Mouse (Mus musculus): ENCODE data around the gene Rnf114. TPM values are rescaled to one million over a fixed set of nuclear protein-coding genes. Genes with fewer than 3 reads are reported as not detected.

Rnf114 gene
- total RNA-seq, 1 experiment from 2014 or later, result 74.1 TPM

- ATAC-seq (replicated peaks; ENCODE audit: insufficient number of reproducible peaks, low FRiP score, low TSS enrichment, poor library complexity, severe bottlenecking), result peak; percentile 85
These were observed 530 bp downstream of the Rnf114 start, which contains the start of gene Spata2 for GRCm38 (mm10) chr2:167492713-167493636. Gene Spata2 (minus strand): TSS chr2:167492887.

GRCm38 (mm10) chr2:167496437-167496836, 4.0 kb downstream of the Rnf114 start:
- no peak for ATAC-seq (replicated peaks; ENCODE audit: insufficient number of reproducible peaks, low FRiP score, low TSS enrichment, poor library complexity, severe bottlenecking)

DNA sequence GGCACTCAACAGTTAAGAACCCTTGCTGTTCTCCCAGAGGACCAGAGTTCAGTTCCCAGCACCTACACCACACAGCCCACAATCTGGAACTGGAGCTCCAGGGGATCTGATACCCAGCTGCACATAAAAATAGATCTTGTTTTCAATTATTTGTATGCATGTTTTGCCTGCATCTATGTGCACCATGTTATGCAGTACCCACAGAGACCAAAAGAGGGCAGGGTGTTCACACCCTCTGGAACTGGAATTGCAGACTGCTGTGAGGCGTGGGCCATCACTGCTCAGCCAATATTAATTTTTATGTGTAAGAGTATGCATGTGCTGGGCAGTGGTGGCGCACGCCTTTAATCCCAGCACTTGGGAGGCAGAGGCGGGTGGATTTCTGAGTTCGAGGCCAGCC, 4.8 kb downstream of the Rnf114 start:
- ATAC-seq (replicated peaks; ENCODE audit: insufficient number of reproducible peaks, low FRiP score, low TSS enrichment, poor library complexity, severe bottlenecking), result peak; percentile 48; the same call in 1 of the 2 replicates

DNA sequence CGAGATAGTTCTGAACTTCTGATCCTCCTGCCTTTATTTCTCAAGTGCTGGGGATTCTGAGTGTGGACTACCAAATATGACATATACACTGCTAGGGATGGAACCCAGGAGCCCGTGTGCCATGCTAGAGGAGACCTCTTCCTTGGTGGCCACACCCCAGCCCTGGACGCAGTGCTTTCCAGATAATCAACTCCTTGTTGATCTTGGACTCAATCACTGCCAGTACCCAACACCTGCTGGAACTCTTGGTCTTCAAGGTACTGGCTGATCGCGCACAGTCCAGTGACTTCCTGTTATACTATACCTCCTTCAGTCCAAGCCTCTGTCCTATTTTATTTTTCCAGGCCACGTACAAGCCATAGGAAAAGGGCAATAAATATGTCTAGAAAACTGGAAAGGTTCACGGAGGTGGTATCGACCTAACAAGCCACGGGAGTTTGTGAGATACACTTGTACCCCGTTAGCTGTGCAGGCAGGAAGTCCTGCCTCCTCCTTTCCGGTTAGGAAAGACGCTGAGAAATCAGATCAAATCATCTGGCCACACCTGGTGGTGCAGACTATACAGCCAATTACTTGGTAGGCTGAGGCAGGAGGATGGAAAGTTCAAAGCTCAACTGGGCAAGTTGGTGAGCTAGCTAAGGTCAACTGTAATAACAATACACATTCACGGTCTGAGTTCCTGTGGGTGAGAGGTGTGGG, 10.3 kb downstream of the Rnf114 start:
- peak; percentile 33; the same call in 1 of the 2 replicates for ATAC-seq (replicated peaks; ENCODE audit: insufficient number of reproducible peaks, low FRiP score, low TSS enrichment, poor library complexity, severe bottlenecking)

GRCm38 (mm10) chr2:167503253-167503895, 10.9 kb downstream of the Rnf114 start:
- peak; percentile 31; the same call in 1 of the 2 replicates for ATAC-seq (replicated peaks; ENCODE audit: insufficient number of reproducible peaks, low FRiP score, low TSS enrichment, poor library complexity, severe bottlenecking)

- ATAC-seq (replicated peaks; ENCODE audit: insufficient number of reproducible peaks, low FRiP score, low TSS enrichment, poor library complexity, severe bottlenecking), result no peak
These were observed 11.5 kb downstream of the Rnf114 start for GRCm38 (mm10) chr2:167503896-167504349.

DNA sequence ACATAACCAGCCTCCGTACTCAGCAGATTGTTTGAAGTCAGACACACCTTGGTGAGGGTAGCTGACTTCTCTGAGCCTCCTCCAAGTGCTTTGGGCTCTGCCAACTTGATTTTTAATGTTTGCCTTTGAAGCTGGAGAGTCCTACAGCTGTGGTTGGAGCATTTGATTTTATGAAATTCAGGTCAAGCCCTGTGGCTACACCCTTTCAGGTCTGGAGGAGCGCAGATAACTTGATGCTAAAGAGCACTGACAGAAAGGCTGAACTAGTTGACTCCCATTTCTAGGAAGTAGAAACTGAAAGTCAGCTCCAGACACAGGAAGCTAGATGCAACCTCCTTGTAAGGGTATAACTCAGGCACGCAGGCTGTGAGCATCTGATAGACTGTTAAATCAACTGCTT, 12.7 kb downstream of the Rnf114 start:
- peak; percentile 84 for ATAC-seq (replicated peaks; ENCODE audit: insufficient number of reproducible peaks, low FRiP score, low TSS enrichment, poor library complexity, severe bottlenecking)

DNA sequence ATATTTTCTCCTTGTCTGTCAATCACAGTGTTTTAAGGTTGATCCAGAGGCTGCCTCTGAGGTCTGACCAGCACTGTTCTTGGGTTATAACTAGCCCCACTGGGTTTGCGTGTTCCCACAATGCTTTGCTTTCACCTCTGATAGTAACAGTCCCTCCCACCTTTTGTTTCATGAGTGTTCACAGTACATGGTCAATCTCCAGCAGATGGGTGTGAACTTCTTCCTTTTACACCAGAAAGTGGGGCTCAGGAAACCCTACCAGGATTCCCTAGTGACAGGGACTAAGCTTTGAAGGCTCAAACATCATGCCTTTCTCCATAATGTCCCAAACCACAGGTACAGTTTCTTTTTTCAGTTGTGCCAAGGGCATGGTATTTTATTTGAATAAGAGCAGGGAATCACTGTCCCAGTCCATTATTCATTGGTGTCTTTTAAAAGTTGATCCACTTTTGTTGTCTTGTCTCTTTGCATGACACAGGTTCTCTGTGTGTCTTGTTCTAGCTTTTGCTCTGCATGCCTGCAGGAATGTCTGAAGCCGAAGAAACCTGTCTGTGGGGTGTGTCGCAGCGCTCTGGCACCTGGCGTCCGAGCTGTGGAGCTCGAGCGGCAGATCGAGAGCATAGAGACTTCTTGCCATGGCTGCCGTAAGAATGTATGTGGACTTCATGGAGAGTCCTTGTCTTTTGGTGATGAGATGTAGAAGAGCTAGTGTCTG, 14.3 kb downstream of the Rnf114 start:
- no peak for ATAC-seq (replicated peaks; ENCODE audit: insufficient number of reproducible peaks, low FRiP score, low TSS enrichment, poor library complexity, severe bottlenecking)

- ATAC-seq (replicated peaks; ENCODE audit: insufficient number of reproducible peaks, low FRiP score, low TSS enrichment, poor library complexity, severe bottlenecking), result no peak
These were observed 15.4 kb downstream of the Rnf114 start for GRCm38 (mm10) chr2:167507719-167508385.

DNA sequence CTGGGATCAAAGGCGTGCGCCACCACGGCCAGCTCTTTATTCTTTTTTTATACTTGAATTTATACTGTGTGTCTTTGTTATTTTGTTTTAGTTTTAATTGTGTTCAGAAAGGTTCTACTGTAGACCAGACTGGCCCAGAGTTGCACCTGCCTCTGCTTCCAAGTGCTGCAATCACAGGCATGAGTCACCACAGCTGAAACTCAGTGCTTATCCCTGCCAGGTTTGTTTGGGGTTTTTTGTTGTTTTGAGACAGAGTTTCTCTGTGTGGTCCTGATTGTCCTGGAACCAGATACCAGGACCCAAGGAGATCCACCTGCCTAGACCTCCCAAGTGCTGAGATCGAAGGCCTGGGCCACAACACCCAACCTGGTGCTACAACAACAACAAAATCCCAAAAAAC, 16.1 kb downstream of the Rnf114 start:
- ATAC-seq (replicated peaks; ENCODE audit: insufficient number of reproducible peaks, low FRiP score, low TSS enrichment, poor library complexity, severe bottlenecking), result no peak

DNA sequence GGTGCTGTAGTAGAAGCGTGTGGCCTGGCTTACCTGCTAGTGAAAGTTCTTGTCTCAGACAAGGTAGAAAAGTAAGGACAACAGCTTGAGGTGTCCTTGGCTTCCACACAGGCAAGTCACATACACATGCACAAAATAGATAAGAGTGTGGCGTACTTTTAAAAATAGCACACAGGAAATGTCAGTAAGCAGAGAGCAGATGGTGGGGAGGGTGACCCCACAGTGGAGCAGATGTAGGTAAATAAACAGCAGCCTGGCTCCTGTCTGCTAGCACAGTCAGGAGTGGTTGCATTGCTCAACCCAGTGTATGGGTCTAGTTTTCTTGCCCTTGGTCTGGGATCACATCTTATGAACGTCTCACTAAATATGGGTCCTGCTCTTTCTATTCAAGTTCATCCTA, 18.0 kb downstream of the Rnf114 start:
- no peak for ATAC-seq (replicated peaks; ENCODE audit: insufficient number of reproducible peaks, low FRiP score, low TSS enrichment, poor library complexity, severe bottlenecking)

- no peak for ATAC-seq (replicated peaks; ENCODE audit: insufficient number of reproducible peaks, low FRiP score, low TSS enrichment, poor library complexity, severe bottlenecking)
These were observed 19.9 kb downstream of the Rnf114 start for GRCm38 (mm10) chr2:167512365-167512764.

GRCm38 (mm10) chr2:167512970-167513369, 20.5 kb downstream of the Rnf114 start:
- ATAC-seq (replicated peaks; ENCODE audit: insufficient number of reproducible peaks, low FRiP score, low TSS enrichment, poor library complexity, severe bottlenecking), result 0 out of 2 replicates have a peak, but pooled peaks have one; percentile 6

GRCm38 (mm10) chr2:167514641-167515040, 22.2 kb downstream of the Rnf114 start:
- no peak for ATAC-seq (replicated peaks; ENCODE audit: insufficient number of reproducible peaks, low FRiP score, low TSS enrichment, poor library complexity, severe bottlenecking)

DNA sequence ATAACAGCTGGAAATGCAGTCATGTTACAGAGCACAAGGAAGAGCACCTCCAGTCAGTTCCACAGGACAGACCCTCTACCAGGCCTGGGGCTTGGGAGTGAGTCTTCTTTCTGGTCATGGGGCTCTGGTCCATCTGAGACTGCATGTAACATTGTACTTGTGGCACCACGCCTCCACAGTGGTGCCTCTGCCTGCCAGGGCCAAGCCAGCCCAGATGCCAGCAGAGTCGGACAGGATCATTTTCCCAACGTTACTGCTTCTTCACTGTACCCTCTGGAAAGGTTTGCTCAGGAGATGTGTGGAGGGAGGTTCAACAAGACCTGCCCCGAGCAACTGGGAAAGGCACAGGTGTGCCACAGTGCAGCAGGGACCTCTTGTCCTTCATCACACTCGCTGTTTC, 23.2 kb downstream of the Rnf114 start:
- no peak for ATAC-seq (replicated peaks; ENCODE audit: insufficient number of reproducible peaks, low FRiP score, low TSS enrichment, poor library complexity, severe bottlenecking)

DNA sequence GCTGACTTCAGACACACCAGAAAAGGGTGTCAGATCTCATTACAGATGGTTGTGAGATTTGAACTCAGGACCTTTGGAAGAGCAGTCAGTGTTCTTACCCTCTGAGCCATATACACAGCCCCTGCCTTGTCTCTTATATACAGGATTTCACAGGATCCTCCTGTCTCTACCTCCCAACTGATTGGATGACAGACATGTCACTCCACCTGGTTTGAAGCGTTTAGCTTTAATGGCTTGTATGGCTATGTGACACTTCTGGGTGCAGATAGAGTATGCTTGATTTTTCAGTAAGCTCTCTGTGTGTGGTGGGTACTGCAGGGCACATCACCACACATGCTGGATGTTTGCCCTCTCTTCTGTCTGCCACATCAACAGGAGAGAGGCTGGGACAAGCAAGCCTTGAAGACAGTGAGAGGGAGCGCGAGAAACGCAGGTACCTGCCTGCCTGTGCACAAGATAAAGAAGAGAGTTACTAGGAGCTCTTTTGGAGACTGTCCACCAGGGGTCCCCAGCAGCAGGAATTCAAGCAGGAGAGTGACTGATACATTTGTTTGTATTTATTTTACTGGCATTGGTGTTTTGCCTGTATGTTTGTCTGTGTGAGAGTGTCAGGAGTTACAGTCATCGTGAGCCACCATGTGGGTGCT, 27.3 kb downstream of the Rnf114 start:
- no peak for ATAC-seq (replicated peaks; ENCODE audit: insufficient number of reproducible peaks, low FRiP score, low TSS enrichment, poor library complexity, severe bottlenecking)

GRCm38 (mm10) chr2:167528278-167528677, 35.8 kb downstream of the Rnf114 start:
- no peak for ATAC-seq (replicated peaks; ENCODE audit: insufficient number of reproducible peaks, low FRiP score, low TSS enrichment, poor library complexity, severe bottlenecking)

All from monocyte, adult 5-6 weeks (primary cell).